Mouse (Mus musculus) forebrain, embryonic 12.5 days (tissue): ENCODE data around the gene Dmrt3. TPM values are rescaled to one million over a fixed set of nuclear protein-coding genes. Genes with fewer than 3 reads are reported as not detected.

Experiments
- ATAC-seq: fragments of 200-750 bp; cut with Nextera tagmentation; 2 replicates; pipeline ENCODE4 v1.8.0; 2017; ENCODE audit warnings: moderate TSS enrichment; ENCODE audit not compliant: low FRiP score
- H3K27ac ChIP-seq: fragments of 300-500 bp; sonication (generic); 2 replicates; pipeline ENCODE4 v1.5.1; 2016; ENCODE audit warnings: mild to moderate bottlenecking
- H3K27me3 ChIP-seq: fragments of 300-500 bp; sonication (generic); 2 replicates; pipeline ENCODE4 v1.6.1; 2016; ENCODE audit warnings: mild to moderate bottlenecking
- H3K36me3 ChIP-seq: fragments of 300-500 bp; sonication (generic); replicated peaks from 2 replicates; pipeline ENCODE4 v1.6.1; 2016; ENCODE audit warnings: mild to moderate bottlenecking
- H3K4me1 ChIP-seq: fragments of 300-500 bp; sonication (generic); 2 replicates; pipeline ENCODE4 v1.6.1; 2016
- H3K4me2 ChIP-seq: fragments of 300-500 bp; sonication (generic); 2 replicates; pipeline ENCODE4 v1.6.1; 2016; ENCODE audit warnings: mild to moderate bottlenecking, moderate library complexity
- H3K4me3 ChIP-seq: fragments of 300-500 bp; sonication (generic); replicated peaks from 2 replicates; pipeline ENCODE4 v1.5.1; 2016; ENCODE audit warnings: mild to moderate bottlenecking
- H3K9ac ChIP-seq: fragments of 300-500 bp; sonication (generic); 2 replicates; pipeline ENCODE4 v1.6.1; 2016; ENCODE audit warnings: mild to moderate bottlenecking
- H3K9me3 ChIP-seq: fragments of 300-500 bp; sonication (generic); 2 replicates; pipeline ENCODE4 v1.6.1; 2016
- WGBS: fragments of 180-500 bp; shearing (Covaris S2); methylation state at CpG from one replicate; pipeline ENCODE4 v1.1.7; 2016; 5-methylcytosine and 5-hydroxymethylcytosine counted together
- polyA plus RNA-seq: library from polyadenylated mRNA; unstranded; fragments of >200 nt; fragmentation: Nextera tagmentation; extraction: Ambion mirVana; gene quantifications from 2 replicates; pipeline ENCODE4 v1.2.1, GENCODE M21; 2016

The Dmrt3 gene
- 11.8 and 18.9 TPM in 2 replicates for polyA plus RNA-seq

DNA sequence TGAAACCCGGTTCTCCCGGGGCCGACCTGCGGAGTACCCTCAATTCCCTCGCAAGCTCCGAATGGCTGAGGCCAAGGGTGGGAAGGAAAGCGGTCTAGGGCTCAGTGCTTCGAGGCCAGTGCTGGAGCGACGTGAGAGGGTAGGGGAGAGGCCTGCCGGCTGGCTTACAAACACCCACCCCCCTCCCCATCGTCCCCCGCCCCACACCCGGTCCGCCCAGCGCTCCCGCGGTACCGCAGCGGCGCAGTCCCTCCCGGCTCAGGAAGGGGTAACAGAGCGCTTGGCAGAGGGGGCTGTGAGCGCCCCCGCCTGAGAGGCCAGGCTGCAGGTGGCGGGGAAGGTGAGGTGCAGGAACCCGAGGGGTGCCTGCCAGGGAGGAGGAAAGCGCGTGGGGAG is at the start of gene Dmrt3:
Gene Dmrt3 (plus strand): TSS at position 287 of the 396 bp plus-strand sequence.
- peak within 1 kb of the TSS; percentile 93 for H3K27ac ChIP-seq
- H3K27me3 ChIP-seq: peaks cover 91% of the 10 kb centered on the region
- H3K4me1 ChIP-seq: peaks cover 48% of the 10 kb centered on the region
- H3K4me2 ChIP-seq: peak within 1 kb of the TSS; percentile 59
- WGBS: 1% methylated on average over 29 of the region's 29 CpGs
- H3K9me3 ChIP-seq: no peaks in the 10 kb centered on the region
- no peaks in the 10 kb centered on the region for H3K36me3 ChIP-seq
- H3K9ac ChIP-seq: peak within 1 kb of the TSS; percentile 85
- H3K4me3 ChIP-seq: peak within 1 kb of the TSS; percentile 59
- ATAC-seq: peak; percentile 59; the same call in 1 of the 2 replicates

DNA sequence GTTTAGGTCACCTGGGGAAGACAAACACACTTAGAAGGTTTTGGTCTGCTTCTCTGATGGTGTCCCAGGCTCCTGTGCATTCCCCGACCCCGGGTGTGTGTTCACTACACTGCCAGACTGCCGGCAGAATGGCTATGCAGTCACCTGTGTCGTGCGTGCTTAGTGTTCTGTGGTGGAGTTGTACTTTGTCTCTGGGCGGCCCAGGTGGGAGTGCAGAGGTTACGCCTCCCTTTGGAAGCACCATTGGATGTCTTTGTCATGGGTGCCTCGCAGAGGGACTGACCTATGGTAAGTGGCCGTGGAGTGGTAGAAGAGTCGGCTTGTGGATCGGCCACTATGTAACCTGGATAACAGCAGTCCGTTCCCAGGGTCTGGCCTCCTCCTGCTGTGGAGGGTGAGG is 45.7 kb upstream of the Dmrt3 start:
- Histone ChIP-seq H3K27me3 (peaks cover 14% of the 10 kb centered on the region; the same call in 1 of the 2 replicates), H3K4me3 (no peak overlapping the region), H3K4me2 (no peak overlapping the region), H3K36me3 (no peaks in the 10 kb centered on the region), H3K9me3 (0 out of 2 replicates have a peak, but pooled peaks cover 4% of the 10 kb centered on the region), H3K4me1 (no peaks in the 10 kb centered on the region), H3K27ac (no peak overlapping the region), H3K9ac (no peak overlapping the region)
- ATAC-seq: no peak
- WGBS: 87% methylated on average over 12 of the region's 12 CpGs

DNA sequence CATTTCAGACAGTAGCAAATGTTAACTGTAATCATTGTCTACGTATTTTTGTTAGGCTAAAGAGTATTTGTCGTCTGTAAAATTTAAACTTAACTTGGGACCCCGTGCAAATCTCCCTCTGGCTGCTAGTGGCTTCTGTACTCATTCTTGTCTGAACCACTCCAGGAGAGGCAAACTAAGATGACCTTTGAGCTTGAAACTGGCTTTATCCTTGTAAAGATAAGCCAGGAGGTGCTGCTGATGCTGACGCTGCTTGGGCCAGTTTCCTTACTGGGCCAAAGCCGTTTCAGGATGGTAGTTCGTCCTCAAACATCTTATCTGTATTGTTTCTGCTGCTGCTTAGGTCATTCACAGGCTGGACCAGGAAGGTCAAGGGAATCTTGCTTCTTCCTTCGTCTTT is 40.3 kb upstream of the Dmrt3 start:
- no peak overlapping the region for H3K9ac ChIP-seq
- H3K4me2 ChIP-seq: no peak overlapping the region
- H3K36me3 ChIP-seq: no peaks in the 10 kb centered on the region
- no peaks in the 10 kb centered on the region for H3K9me3 ChIP-seq
- H3K4me3 ChIP-seq: no peak overlapping the region
- H3K27ac ChIP-seq: no peak overlapping the region
- peaks cover 8% of the 10 kb centered on the region for H3K4me1 ChIP-seq
- no peak for ATAC-seq
- peaks cover 30% of the 10 kb centered on the region for H3K27me3 ChIP-seq
- 85% methylated on average over 7 of the region's 7 CpGs for WGBS

DNA sequence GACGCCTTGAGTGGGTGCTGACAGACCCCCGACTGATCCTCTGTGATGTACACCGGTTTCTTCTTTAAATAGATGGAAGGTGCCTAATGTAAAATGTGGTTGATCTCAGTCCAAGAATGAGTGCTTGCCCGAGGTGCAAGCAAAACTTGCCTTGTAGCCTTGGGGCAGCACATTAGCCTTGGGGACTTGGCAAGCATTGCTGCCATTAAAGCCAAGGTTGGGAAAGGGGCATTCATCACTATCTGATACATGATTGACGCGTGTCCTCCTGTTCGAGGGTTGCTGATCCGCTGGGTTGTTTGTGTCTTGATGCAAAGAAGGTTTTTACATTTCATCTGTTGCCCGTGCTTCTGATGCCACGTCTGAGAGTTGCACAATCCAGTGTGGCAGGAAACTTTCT is 35.7 kb upstream of the Dmrt3 start:
- H3K4me1 ChIP-seq: peaks cover 20% of the 10 kb centered on the region
- ATAC-seq: no peak
- no peak overlapping the region for H3K27ac ChIP-seq
- 52% methylated on average over 10 of the region's 10 CpGs for WGBS
- H3K4me3 ChIP-seq: no peak overlapping the region
- no peak overlapping the region for H3K9ac ChIP-seq
- no peaks in the 10 kb centered on the region for H3K9me3 ChIP-seq
- no peaks in the 10 kb centered on the region for H3K36me3 ChIP-seq
- peaks cover 41% of the 10 kb centered on the region for H3K27me3 ChIP-seq
- no peak overlapping the region for H3K4me2 ChIP-seq

DNA sequence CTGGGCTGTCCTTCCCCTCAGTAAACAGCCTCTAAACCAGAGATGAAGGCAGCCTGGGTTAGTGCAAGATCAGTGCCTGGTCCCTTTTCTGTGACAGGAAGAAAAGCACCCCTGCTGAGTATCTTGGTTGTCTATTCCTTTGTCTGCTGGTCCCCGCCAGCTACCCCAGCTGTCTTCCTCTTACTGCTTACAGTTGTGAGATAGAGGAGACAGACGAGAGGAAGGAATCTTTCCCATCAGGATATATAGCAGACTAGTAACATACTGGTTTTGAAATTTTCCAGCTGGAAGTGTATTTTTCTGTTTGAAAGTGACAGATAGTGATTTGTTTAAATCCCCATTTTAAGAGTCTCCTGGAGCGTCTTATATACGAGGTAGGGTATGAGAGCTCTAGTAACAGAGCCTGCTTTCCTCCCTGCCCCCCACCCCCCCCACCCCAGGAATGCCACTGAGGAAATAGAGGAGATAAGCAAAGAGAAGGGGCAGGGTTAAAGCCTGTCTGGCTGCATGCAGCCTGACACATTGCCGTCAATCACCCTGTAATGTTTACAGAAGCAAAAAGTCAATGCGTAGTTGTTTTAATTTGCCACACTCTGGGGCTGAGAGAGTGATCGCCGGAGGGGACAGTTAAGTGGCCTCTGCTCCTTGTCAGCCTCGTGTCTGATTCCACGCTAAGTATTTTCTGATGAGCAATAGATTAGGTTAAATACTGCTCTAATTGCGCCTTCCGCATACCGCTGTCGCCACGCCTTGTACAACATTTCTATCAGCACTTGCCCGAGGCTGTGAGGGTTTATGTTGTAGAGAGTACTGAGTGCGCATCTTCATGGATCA is 34.9 kb upstream of the Dmrt3 start:
- 13% methylated on average over 17 of the region's 17 CpGs for WGBS
- Histone ChIP-seq H3K9ac (no peak overlapping the region), H3K4me1 (peaks cover 20% of the 10 kb centered on the region), H3K9me3 (no peaks in the 10 kb centered on the region), H3K27me3 (peaks cover 37% of the 10 kb centered on the region), H3K36me3 (no peaks in the 10 kb centered on the region), H3K4me2 (peak overlapping the region; percentile 23), H3K27ac (no peak overlapping the region), H3K4me3 (no peak overlapping the region)
- no peak for ATAC-seq

DNA sequence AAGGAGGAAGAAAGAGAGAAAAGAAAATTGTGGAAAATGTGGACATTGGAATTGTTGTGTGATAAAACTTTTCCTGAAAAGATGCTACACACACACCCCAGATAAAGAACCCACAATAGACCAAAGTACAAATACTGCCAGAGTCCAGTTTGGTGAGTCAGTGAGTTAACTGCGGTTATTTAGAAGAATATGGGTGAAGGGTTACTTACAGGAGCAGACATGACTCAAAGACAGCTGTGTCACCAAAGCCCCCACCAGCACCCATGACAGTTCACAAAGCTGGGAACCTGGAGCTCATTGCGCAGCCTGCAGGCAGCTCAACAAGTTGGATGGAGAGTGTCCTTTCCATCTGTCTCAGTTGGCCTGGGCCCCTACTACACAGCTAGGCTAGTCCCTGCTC is 31.7 kb upstream of the Dmrt3 start:
- Histone ChIP-seq H3K36me3 (no peaks in the 10 kb centered on the region), H3K27me3 (peaks cover 25% of the 10 kb centered on the region), H3K4me2 (no peak overlapping the region), H3K9me3 (no peaks in the 10 kb centered on the region), H3K4me3 (no peak overlapping the region), H3K27ac (no peak overlapping the region), H3K9ac (no peak overlapping the region), H3K4me1 (peaks cover 20% of the 10 kb centered on the region)
- 98% methylated on average over 2 of the region's 2 CpGs for WGBS
- no peak for ATAC-seq

DNA sequence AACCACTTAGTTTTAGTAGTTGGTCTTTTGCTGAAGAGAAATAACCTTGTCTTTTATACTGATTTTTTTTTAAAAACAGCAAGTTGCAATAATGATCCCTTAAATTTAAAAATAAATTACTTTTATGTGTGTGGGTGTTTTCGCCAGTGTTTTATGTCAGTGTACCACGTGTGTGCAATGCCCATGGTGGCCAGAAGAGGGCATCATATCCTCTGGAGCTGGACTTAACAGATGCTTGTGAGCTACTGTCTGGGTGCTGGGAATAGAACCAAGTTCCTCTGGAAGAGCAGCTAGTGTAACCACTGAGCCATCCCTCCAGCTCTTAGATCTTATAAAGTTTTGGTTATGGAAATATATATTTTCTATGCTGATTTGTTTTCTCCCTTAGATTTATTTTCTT is 30.7 kb upstream of the Dmrt3 start:
- Histone ChIP-seq H3K9me3 (no peaks in the 10 kb centered on the region), H3K4me2 (no peak overlapping the region), H3K4me1 (peaks cover 15% of the 10 kb centered on the region), H3K36me3 (no peaks in the 10 kb centered on the region), H3K27ac (no peak overlapping the region), H3K4me3 (no peak overlapping the region), H3K27me3 (peaks cover 18% of the 10 kb centered on the region), H3K9ac (no peak overlapping the region)
- ATAC-seq: no peak
- 90% methylated on average over 2 of the region's 2 CpGs for WGBS

DNA sequence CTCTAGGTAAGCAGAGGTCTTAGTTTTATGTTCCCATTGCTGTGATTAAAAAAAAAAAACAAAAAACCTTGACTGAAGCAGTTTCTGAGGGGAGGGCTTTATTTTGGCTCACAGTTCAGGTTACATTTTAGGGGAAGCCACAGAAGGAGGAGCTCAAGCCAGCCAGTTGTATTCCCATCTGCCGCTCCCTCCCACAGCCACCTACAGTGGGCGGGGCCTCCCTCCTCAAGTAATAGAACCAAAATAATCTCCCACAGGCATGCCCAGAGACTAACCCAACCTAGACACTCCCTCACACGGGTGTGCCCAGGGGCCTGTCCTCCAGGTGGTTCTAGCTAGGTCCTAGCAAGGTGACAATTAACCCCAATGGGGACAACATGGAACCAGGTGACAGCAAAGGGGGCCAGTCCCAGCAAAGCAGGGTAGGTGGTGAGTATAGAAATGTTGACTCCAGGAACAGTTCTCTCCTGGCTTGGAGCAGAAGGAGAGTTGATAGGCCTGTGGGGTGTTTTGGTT is 12.3 kb upstream of the Dmrt3 start:
- Histone ChIP-seq H3K36me3 (no peaks in the 10 kb centered on the region), H3K9me3 (no peaks in the 10 kb centered on the region), H3K27me3 (peaks cover 57% of the 10 kb centered on the region), H3K27ac (peak overlapping the region; percentile 33; the same call in 1 of the 2 replicates), H3K4me1 (no peaks in the 10 kb centered on the region), H3K9ac (no peak overlapping the region), H3K4me3 (no peak overlapping the region), H3K4me2 (no peak overlapping the region)
- peak; percentile 45; the same call in 1 of the 2 replicates for ATAC-seq
- WGBS: 54% methylated on average over 3 of the region's 3 CpGs

DNA sequence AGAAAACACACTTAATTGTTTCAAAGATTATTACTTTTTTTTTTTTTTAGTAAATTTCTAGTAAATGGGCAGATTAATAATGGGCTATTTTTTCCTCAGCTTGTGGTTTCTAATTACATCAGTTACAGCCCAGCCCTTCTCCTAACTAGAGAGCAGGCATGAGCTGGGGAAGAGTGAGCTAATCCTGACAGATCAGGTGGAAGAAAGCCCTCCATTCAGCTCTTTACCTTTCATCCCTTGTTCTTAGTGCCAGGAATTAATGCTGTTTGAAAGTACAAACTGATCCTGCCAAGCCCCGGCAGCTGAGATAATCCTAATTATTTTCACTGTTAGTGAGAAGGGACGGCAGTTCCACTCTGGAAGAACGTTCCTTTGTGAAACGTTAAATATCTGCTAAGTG is 11.5 kb upstream of the Dmrt3 start:
- Histone ChIP-seq H3K4me3 (no peak overlapping the region), H3K4me1 (0 out of 2 replicates have a peak, but pooled peaks cover 3% of the 10 kb centered on the region), H3K4me2 (no peak overlapping the region), H3K9me3 (no peaks in the 10 kb centered on the region), H3K27ac (0 out of 2 replicates have a peak overlapping the region, but pooled peaks have one; percentile 62), H3K9ac (no peak overlapping the region), H3K36me3 (no peaks in the 10 kb centered on the region), H3K27me3 (peaks cover 65% of the 10 kb centered on the region)
- peak; percentile 81; the same call in 1 of the 2 replicates for ATAC-seq
- 2% methylated on average over 4 of the region's 4 CpGs for WGBS

DNA sequence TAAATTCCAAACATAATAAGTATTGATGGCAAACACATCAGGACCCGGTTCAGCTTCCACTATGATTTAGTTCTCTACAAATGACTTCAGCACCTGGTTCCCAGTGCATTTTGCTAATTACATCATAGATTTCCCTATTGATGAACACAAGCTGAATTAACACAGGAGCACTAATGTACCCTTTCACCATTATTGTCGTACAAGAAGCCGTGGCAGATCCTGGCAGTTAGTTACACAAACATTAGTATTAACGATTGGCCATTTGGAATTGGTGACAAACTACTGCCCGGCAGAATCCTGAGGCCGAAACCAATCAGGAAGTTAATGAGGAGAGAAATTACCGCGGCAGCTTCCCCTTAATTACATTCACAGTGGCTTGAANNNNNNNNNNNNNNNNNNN is 8.1 kb upstream of the Dmrt3 start:
- no peaks in the 10 kb centered on the region for H3K9me3 ChIP-seq
- ATAC-seq: no peak
- H3K27ac ChIP-seq: no peak overlapping the region
- peaks cover 22% of the 10 kb centered on the region for H3K4me1 ChIP-seq
- H3K27me3 ChIP-seq: peaks cover 87% of the 10 kb centered on the region
- no peak overlapping the region for H3K9ac ChIP-seq
- no peak overlapping the region for H3K4me2 ChIP-seq
- WGBS: 4% methylated on average over 8 of the region's 8 CpGs
- H3K36me3 ChIP-seq: no peaks in the 10 kb centered on the region
- H3K4me3 ChIP-seq: no peak overlapping the region

DNA sequence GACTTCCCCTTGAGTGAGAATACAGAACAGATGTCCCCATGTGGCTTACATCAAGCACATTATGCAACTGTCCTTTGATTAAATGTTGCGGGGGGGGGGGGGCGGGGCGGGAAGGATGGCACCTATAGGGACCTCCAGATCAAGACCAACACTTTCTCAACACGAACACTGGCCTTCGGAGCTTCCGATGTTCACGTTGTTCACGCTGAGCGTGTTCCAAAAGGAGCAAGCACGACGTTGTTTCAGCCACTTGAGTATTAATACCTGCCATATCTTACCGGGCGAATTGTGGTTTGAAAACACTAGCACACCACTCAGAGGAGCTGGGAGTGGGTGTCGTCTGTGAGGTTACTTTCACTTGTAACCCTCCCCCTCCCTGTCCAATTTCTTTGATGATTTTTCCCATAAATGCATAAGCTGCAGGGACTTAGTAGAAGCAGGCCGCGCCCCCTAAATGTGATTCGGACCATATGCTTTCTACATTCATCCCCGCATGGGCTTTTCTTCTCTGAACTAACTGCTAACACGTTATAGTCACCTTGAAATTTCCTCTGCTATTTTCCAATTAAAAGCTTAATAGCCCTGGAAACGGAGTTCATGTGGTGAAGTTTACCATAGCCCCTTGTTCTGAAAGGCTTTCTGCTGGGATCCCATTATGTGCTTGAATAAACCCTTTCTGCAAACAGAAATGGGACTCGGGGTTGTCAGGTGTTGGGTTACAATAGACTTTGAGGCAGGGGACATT is 2.5 kb upstream of the Dmrt3 start:
- WGBS: under 1% methylated on average over 21 of the region's 21 CpGs
- H3K27ac ChIP-seq: peak overlapping the region; percentile 83
- H3K9ac ChIP-seq: no peak overlapping the region
- peak overlapping the region; percentile 51 for H3K4me2 ChIP-seq
- peak overlapping the region; percentile 13; the same call in 1 of the 2 replicates for H3K4me3 ChIP-seq
- peaks cover 87% of the 10 kb centered on the region for H3K27me3 ChIP-seq
- H3K9me3 ChIP-seq: no peaks in the 10 kb centered on the region
- peak; percentile 63 for ATAC-seq
- no peaks in the 10 kb centered on the region for H3K36me3 ChIP-seq
- peaks cover 48% of the 10 kb centered on the region for H3K4me1 ChIP-seq

DNA sequence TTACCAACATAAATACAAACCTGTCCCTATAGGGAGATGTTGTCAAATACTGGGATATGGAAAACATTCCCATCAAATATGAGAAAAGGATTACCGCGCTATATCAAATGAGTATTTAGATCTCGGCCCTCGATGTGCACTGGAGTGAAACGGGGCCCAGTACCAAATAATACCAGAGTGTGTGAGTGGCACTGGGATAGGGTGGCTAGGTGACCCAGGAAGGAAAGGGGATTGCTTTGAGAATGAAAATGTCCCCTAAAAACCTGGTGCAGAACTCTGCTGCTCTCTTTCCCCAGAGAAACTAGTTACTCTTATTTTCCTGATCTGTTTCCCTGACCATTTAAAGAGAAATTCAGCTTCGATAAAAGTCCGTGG is 1.9 kb upstream of the Dmrt3 start:
- H3K4me2 ChIP-seq: peak overlapping the region; percentile 59
- H3K9ac ChIP-seq: 0 out of 2 replicates have a peak overlapping the region, but pooled peaks have one; percentile 47
- under 1% methylated on average over 7 of the region's 7 CpGs for WGBS
- peaks cover 46% of the 10 kb centered on the region for H3K4me1 ChIP-seq
- peak; percentile 45; the same call in 1 of the 2 replicates for ATAC-seq
- H3K4me3 ChIP-seq: peak overlapping the region; percentile 59; the same call in 1 of the 2 replicates
- peaks cover 87% of the 10 kb centered on the region for H3K27me3 ChIP-seq
- no peaks in the 10 kb centered on the region for H3K36me3 ChIP-seq
- H3K27ac ChIP-seq: peak overlapping the region; percentile 75
- H3K9me3 ChIP-seq: no peaks in the 10 kb centered on the region
